Mouse (Mus musculus): ENCODE results near the gene Ccdc13.

The Ccdc13 gene

DNA sequence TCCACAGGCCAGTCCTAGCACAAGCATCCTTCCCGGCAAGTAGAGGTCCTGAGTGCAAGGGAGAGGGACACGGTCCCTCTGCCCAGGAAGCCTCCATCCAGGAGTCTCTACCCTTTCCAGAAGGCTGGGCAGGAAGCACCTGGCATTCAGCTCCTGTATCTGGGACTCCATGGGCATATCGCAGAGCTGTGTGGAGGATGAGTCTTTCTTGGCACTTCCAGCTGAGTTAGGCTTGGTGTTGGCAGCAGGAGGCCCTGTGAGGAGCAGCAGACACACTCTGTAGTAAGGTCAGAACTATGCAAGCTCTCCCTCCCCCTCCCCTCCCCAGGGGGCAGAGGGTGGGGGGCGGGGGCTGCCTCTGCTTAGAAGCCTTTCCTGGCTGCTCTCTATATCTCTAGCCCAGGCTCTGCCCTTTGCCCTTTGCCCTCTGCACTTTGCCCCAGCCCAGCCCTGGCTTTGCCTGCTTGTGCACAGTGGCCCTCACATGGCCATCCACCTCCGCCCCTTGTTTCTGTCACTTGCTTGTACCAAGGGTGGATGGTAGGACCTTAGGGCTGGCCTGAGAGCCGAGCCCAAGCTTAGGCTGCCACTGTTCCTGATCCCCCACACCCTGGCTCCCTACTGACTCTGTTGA lies 40.3 kb downstream of the Ccdc13 start:
- no peak for DNase-seq (ENCODE audit: low spot score)

DNA sequence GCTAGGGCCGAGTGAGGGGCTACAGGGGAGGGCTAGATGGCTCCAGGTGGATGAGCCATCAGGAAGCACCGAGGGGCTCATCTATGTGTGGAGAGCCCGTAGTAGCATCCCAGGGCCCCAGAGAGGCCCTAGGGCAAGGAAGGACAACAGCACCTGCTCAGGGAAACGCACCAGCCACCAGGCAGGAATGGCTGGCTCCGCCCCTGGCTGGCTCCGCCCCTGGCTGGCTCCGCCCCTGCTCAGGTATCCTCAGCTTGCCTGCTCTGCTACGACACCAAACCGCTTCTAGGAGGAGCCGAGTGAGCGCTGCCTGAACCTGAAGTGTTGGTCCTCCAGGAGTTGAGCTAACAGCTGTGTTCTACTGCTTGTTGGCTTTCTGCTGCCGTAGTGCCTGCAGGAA lies 41.5 kb downstream of the Ccdc13 start:
- no peak for DNase-seq (ENCODE audit: low spot score)

- DNase-seq (ENCODE audit: low spot score): no peak
Observed at GRCm38 (mm10) chr9:121794972-121795539, 44.2 kb downstream of the Ccdc13 start.

GRCm38 (mm10) chr9:121791757-121792521 lies 47.3 kb downstream of the Ccdc13 start, which contains the start of gene Hhatl:
Gene Hhatl, minus strand, starts transcription at chr9:121792507.
- DNase-seq (ENCODE audit: low spot score): no peak

- DNase-seq (ENCODE audit: low spot score): peak; percentile 78
Observed at GRCm38 (mm10) chr9:121791206-121791605, 48.1 kb downstream of the Ccdc13 start.

DNA sequence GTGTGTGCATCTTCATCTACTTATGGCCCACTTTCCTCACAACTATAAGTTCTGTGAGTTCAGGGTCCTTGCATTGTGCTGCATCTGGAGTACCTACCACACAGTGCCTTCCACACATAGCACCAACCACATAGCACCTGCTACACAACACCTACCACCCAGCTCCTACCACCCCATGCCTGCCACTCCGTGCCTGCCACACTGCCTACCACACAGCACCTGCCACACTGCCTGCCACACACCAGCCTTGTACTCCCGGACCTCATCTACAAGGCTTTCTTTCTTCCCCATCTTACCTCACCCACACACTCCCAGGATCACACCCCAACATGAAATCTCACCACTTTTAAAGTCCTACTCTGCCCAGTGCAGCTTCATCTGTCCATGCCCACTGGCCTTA lies 52.9 kb downstream of the Ccdc13 start:
- DNase-seq (ENCODE audit: low spot score): no peak

DNA sequence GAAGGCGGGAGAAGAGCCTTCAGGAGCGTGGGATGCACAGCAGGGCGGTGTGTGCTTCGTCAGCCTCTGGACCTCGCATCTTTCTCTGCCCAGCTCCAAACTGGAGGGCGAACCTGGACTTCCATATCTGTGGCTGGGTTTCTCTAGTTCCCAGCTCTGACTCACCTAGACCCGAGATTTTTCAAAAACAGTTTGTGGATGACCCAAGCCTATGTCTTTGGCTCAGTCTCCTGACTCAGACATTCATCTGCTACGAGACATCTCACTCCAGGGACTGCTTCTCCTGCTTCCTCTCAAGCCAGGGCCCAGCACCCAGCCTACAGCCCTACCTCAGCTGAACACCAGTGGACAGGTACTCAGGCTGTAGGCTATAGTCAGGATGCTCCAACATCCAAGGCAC lies 54.0 kb downstream of the Ccdc13 start:
- DNase-seq (ENCODE audit: low spot score): no peak

- no peak for DNase-seq (ENCODE audit: low spot score)
Observed at GRCm38 (mm10) chr9:121784801-121785200, 54.5 kb downstream of the Ccdc13 start.

GRCm38 (mm10) chr9:121778066-121778624 lies 61.1 kb downstream of the Ccdc13 start:
- peak; percentile 42 for DNase-seq (ENCODE audit: low spot score)

DNA sequence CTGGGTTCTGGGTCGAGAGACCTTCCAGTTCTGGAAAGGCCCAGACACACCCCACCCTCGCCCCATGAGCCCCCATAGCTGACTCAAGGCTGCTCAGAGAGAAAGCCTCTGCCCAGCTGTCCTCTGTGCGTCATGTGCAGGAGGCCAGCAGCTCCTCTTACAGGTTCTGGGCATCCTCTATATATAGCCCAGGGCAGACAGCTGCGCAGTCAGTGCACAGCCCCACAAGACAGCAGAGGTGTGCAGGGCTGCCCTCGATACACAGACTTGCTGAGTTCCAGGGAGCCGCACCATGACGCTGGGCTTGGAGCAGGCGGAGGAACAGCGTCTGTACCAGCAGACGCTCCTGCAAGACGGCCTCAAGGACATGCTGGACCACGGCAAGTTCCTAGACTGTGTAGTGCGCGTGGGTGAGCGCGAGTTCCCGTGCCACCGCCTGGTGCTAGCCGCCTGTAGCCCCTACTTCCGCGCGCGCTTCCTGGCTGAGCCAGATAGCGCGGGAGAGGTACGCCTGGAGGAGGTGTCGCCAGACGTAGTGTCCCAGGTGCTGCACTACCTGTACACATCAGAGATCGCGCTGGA lies 61.7 kb downstream of the Ccdc13 start, which contains the start of gene Klhl40:
Gene Klhl40, plus strand, starts transcription at position 124 of the 582 bp plus-strand sequence.
- DNase-seq (ENCODE audit: low spot score): peak; percentile 22

DNA sequence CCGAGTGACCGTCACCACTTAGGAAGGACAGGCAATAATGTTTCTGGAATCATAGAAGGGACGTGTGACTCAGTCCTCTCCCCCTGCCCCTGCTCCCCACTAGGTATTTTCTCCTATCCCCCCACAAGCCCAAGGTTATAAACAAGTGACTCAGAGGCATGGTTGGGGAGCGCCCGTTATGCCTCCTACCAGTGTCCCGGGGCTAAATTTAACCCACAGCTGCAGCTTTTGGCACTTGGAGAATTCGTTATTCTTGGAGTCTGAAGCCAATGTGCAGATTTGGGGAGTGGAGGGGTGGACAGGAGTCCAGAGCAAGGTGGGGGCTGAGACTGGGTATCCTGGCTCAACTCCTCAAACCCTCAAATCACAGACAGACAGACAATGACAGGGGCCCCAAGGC lies 62.8 kb downstream of the Ccdc13 start:
- no peak for DNase-seq (ENCODE audit: low spot score)

GRCm38 (mm10) chr9:121775951-121776350 lies 63.3 kb downstream of the Ccdc13 start:
- no peak for DNase-seq (ENCODE audit: low spot score)

DNA sequence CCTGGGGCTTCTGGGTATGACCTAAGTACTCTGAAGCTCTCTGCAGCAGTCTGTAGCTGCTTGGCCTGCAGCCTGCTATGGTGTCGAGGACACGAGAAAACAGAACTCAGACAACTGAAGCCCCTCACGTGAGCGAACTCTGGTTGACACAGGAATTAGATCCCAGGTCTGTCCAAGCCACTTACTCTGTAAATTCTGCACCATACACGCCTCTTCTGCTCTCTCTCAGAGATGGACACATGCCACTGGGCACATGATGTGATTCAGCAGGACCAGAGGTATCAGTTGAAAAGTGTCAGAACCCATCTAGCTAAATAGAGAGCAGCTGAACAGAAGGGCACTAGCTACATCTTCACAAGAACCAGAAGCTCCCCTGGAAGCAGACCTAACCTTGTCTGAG lies 66.8 kb downstream of the Ccdc13 start:
- no peak for DNase-seq (ENCODE audit: low spot score)

GRCm38 (mm10) chr9:121765166-121765855 lies 74.0 kb downstream of the Ccdc13 start:
- DNase-seq (ENCODE audit: low spot score): no peak

GRCm38 (mm10) chr9:121763716-121764115 lies 75.5 kb downstream of the Ccdc13 start:
- no peak for DNase-seq (ENCODE audit: low spot score)

- no peak for DNase-seq (ENCODE audit: low spot score)
Observed at GRCm38 (mm10) chr9:121762761-121763160, 76.5 kb downstream of the Ccdc13 start.

DNA sequence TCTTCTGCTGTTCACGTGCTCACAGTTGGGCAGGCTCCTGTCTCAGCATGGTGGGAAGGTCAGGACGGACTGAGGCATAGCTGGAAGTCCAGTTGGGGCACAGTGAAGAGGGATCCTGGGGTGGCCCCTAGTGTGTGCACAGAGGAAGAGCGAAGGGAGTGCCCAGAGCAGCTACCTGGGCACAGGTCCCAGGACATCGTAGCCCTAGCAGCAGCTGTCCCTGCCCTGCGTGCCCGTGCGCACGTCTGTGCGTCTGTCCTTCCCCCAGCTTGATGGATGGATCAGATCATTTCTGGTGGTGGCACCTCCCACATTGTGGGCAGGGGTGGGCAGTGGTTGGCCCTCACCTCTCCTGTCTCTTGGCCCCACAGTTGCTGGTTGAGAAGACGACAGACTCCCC lies 77.0 kb downstream of the Ccdc13 start:
- no peak for DNase-seq (ENCODE audit: low spot score)

DNA sequence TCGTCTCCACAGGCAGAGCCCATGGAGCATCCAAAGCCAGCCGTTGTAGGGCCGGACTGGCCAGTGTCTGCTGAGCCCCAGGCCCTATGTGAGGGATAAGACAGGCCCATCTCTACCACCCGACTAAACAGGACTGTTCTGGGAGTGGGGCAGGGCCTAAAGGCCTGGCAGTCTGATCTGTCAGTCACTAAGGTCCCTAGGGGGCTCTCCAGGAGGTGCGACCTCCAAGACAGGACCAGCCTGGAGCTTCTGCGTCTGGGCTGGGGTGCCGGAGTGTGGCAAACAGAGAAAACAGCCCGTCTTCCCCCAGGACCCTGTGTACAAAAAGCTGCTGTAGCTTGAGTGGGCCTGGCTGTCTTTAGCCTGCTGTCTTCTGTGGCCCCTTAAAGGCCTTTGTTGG lies 77.5 kb downstream of the Ccdc13 start:
- DNase-seq (ENCODE audit: low spot score): no peak

GRCm38 (mm10) chr9:121761091-121761665 lies 78.1 kb downstream of the Ccdc13 start:
- DNase-seq (ENCODE audit: low spot score): no peak

- peak; percentile 78 for DNase-seq (ENCODE audit: low spot score)
Observed at GRCm38 (mm10) chr9:121760271-121761090, 78.8 kb downstream of the Ccdc13 start.

Data from retina, embryonic 14.5 days (tissue).